Mouse (Mus musculus) kidney, adult 11 months (tissue): ENCODE measurements around the gene Pdzd2.
A peak's percentile ranks its signal among the peaks of the same experiment; 100 is the strongest.

Experiments
- DNase-seq: peaks from one replicate; pipeline ENCODE4 v3.0.0; 2022

Pdzd2 gene

DNA sequence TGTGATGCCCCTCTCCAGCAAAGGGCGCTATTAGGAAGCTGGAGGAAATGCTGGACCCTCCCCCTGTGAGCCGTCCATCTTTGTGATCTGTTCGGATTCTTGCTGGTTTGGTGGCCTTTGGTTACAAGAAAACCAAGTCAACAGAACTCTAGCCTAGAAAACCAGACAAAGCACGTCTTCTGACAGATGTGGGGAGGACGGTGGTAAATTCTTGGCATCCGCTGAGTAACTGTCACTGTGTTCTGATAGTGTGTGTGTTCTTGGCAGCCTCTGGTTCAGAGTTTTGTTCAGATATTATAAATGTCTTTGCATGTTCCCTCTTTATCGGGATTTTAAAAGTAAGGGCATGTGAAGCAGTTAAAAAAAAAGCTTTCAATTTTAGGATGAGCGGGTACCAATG is 274.0 kb downstream of the Pdzd2 start:
- DNase-seq = no peak

DNA sequence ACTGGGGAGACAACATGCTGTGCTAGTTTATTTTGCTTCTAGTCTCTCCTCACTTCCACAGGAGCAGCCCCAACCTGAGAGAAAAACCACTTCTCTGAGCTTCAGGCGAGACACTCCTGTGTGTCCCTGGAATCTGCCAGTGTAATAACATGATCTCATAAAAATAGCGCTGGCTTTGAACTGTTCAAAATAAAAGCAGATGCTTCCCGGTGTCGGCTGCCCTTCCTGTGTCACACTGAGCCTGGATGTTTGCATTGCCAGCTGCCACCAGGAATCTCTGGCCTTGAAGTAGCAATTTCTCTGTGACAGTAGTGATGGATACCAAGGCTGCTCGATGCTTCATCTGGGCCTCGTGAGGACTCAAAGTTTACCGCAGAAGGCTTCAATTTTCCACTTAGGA is 282.9 kb downstream of the Pdzd2 start:
- peak; percentile 28 for DNase-seq

DNA sequence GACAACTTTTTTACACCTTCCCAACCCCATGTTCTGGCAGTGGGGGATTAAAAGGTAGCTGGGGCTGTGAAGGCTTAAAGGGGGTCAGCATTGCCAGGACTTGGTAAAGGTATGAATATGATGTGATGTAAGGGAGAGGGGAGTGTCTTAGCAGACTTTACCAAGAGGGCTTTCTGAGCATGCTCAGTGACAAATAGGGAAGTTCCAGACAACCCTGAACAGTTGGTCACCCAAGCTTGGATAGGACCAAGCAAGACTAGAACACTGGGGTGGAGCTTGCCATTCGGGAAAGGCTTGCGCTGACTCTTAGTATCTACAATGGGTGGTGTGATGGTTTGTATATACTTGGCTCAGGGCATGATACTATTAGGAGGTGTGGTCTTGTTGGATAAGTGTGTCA is 286.4 kb downstream of the Pdzd2 start:
- DNase-seq = no peak

DNA sequence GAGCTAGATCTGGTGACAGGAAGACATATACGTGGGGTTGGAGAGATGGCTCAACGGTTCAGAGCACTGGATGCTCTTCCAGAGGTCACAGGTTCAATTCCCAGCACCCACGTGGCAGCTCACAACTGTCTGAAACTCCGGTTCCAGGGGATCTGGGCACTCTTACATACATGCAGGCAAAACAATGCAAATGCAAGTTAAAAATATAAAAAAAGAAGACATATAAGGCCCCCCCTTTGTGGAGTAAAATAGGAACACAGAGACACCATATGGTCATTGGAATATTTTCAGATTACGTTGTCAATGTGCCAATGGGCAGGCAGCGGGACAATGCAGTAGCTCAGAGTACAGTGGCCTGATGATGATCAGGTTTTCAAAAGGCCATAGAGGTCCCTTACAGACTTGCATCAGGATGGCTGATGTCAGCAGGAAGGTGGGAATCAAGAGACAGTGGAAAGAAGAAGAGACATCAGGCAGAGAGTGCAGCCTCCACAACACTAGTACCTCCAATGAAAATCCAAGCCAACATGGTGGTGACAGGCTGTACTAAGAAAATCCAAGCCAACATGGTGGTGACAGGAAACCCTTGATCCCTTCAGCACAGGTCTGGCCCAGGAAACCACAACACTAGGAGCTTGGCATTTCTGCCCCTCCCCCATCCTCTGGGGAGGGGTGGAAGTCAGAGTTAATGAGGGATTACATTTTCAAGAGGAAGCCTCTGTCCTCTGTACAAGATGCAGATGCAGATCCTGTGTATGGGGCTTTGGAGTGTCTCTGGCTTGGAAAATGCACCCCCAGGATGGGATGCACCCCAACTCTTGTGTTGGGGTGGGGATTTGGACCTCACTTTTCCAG is 287.4 kb downstream of the Pdzd2 start:
- no peak for DNase-seq

DNA sequence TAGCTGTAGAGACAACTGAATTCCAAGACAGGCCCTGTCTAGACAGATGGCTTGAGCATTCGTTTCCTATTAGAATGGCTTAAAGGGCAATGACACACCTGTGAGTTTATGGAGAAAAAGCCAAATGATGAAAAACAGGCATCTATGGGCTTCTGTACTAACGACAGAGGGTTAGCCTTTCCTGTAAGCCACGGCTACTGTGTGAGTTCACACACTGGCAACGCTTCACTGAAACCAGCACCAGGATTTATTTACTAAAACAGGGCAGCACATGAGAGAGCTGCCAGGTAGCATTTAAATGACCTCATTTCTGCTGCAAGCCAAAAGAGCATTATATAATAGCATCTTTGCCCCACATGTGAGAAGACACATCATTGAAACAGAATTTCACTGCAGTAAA is 288.3 kb downstream of the Pdzd2 start:
- DNase-seq = peak; percentile 69

DNA sequence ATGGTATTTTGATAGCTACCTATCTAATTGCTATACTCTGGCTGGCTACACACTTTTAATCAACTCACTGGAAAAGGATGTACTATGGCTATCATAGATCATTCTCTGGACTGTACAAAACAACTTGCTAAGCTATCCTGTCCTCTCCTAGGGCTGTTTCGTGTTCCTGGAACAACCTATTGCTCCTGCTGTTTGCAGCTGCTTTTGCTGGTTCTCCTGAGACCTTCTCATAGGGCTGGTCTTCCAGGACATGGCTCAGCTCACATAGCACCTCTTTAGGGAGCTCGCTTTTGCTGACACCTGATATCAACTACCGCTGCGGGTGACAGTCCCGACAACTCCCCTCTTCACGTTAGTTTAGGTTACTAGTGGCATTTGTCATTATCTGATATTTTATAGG is 288.9 kb downstream of the Pdzd2 start:
- DNase-seq = no peak

DNA sequence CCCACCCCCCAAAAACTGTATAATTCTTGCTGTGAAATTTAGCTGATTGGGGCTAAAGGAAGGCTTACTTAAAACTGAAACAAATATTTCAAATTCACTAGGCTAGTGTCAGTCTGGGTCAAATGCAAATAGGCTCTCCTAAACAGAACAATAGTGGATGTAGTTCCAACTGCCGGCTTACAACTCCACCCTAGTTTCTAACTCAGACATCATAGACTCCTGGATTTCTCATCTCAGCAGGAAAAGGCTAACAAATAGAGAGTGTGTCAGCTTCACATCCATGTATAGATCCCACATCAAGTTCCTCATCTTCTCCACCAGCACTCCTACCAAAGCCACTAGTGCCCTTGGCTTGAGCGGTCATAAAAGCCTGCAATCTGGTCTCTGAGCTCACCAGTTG is 290.4 kb downstream of the Pdzd2 start:
- DNase-seq = no peak

DNA sequence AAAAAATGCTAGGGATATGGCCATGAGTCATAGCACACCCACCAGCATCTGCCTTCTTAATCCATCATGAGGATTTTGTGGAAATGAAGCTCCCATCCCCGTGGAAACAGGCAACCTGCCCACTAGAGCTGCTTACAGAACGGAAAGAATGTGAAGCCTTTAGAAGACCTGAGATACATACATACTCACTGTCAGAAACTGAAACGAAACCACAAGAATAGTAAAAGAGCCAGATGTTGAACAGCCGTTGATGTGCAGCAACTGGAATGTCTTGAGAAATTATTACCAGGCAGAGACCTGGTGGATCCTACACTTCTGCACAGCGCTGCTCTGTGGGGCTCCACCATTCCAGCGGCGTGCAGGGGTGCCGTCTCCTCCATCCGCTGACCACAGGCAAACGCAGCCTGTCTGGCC is 292.7 kb downstream of the Pdzd2 start:
- no peak for DNase-seq

DNA sequence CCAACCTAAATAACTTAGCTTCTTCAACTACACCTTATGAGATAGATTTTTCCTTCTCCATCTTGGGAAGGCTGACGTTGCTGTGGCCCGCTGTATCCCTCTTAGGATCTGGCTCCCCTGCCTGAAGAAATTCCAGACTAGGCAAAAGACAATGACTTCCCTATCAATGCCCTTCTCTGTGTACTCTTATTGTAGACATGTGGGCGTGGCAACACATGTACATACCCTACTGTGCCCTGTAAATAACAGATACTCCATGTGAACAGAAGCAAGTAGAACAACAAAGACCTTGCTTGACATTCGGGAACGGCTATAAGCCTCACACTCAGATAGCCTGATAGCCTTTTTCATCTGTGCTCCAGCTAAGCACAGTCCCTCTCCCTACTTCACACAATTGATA is 295.2 kb downstream of the Pdzd2 start:
- DNase-seq = no peak

DNA sequence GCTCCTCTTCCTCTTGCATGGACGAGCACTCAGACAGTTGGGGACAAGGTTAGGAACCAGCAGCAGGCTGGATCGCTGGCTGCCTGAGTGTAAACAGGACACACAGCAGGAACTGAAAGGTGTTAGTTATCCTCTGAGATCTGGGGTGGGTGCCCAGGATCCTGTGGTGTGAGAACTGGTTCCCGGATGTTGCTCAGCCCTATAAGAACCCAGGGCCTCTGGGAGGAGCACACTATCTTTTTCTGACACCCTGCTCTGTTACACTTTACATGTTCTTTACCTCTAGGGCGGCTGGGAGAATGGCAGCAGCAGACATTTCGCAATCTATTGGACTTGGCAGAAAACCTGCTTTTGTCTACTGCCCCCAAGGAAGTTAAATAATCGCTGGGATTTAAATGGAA is 300.4 kb downstream of the Pdzd2 start:
- no peak for DNase-seq

DNA sequence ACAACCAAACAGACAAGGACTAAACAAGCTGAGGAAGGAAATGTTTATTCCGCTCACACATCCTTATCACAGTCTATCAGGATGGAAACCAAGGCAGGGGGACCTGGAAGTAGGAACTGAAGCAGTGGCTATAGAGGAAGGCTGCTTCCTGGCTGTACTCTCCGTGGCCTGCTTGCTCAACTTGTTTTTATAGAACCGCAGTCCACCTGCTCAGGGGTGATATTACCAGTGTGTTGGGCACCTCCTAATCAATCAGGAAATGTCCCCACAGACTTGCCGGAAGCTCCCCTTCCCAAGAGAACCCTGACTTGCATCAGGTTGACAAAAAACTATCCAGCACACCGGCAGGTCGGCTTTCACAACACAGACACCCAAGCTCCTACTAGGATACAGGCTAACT is 301.0 kb downstream of the Pdzd2 start:
- DNase-seq = no peak

DNA sequence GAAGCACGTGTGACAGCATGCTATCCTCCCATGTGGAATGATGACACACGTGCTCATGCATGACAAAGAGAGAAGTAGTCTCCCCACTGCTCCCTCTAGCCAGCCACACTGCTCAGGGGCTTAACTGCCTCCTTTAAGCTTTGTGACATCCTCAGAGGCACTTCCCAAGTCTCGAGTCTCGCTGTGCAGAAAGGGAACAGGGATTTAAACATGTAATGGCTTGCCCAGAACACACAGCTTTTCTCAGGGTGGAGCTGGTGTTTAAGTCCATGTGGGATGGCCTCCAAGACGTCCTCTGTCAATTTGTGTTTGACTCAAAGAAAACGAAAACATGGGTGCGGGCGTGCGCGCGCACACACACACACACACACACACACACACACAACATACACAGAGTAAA is 301.6 kb downstream of the Pdzd2 start:
- DNase-seq = no peak

DNA sequence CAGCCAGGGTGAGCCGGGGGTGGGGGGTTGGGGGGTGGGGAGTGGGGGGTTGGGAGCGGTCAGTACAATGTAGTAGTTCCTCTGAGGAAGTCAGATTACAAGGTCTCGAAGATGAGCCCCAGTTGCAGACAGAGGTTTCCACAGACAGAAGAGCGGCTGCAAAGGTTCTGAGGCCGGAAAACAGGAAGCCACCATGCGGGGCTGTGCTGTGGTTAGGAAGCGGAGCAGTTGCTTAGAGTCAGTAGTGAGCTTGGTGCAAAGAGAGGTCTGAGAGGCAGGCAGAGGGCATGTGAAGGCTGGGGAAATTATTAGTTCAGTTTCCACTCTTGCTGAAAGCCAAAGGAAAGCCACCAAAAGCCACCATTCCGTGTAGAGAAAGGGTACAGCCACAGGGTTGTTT is 303.8 kb downstream of the Pdzd2 start:
- no peak for DNase-seq

DNA sequence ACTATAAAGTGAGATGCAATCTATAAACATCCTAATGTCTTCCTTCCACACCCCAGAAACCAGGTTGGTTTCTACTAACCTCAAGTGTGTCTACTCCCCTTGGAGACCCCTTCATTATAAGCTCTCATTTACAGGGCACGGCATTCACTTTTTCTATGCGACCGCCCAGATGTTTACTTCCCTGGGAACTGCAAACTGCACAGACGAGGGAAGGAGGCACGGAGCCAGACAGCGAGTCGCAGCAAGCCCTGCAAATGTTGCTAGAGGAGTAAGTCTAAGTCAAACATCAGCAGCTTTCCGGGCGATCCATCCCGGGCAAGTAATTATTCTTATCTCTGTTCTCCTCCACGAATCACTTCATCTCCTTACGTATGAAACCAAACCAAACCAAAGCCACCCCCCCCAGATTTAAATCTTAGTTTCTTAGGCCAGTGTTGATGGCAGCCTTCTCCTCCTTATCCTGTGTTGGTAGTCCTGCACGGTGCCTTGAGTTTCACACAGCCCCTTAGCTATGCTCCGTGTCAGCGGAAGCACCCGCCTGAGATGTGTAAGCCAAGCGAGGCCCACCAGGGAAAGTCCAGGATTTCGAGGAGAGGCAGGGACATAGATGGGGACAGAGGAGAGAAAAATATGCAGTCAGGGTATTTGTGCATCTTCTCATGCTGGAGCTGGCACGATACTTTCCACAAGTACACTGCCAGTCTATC is 305.7 kb downstream of the Pdzd2 start:
- no peak for DNase-seq

DNA sequence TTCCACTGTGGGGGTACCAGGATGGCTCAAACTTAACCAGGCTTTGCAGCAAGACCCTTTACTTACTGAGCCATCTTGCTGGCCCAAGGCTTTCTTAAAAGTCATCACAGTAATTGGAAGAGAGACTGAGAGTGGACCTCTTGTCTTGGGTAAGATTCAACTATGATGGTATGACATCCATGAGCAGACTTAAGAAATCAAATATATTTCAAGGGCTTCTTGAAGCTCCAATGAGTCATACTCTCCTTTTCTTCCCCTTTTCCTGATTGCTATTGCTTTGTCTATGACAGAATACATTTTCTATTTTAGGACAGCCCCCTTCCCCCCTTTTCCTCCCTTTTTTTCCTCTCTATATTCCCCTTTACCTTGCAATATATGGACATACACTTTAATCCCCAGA is 306.8 kb downstream of the Pdzd2 start:
- DNase-seq = no peak

DNA sequence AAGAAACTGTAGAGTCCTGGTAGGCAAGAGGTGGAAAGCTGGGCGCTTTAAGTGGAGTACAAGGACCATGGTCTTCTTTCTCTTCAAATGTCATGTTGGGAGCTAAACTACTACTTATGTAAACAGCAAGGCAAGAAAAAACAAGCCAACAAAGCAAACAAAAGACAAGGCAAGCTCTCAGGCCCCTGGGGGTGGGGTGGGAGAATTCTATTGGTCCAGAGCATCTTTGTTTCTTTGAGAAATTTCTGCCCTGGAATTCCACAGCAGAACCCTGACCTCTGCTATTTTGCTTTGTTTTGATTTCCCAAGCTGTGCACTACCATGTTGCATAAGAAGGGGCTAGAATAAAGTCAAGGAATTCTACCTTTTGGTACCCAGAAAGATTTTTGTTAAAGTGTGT is 307.4 kb downstream of the Pdzd2 start:
- DNase-seq = no peak

DNA sequence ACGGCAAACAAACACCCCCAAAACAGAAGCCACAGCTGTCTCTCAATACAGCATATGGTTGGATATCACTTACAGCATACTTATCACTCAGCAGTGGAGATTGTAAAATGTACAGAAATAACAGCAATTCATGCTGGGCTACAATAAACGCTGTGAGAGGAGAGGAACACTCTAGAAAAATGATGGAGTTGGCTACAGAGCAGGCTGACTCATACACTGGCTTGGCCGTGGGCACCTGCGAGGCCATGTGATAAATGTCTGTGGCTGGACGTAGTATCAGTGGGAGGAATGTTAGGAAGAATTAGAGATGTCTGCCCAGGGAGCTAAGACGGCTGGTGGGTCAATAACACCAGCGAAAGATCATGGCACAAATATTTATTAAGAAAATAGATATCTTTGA is 308.0 kb downstream of the Pdzd2 start:
- no peak for DNase-seq

DNA sequence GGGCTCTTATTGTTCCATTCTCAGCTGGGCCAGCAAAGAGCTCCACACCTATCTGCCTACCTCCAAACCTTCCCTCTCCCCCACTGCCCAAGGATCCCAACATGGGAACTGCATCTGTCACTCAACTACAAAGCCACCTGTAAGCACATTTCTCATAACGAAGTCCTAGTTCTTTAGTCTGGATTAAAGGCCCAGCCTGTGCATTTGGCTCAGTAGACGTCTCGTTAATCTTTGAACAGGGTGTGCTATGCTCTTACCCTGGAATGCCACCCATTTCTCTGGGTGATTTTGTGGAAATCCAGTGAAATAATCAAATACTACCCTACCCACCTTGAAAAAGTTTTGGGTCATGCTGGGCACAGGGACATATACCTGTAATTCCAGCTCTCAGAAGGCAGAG is 308.5 kb downstream of the Pdzd2 start:
- DNase-seq = peak; percentile 28

DNA sequence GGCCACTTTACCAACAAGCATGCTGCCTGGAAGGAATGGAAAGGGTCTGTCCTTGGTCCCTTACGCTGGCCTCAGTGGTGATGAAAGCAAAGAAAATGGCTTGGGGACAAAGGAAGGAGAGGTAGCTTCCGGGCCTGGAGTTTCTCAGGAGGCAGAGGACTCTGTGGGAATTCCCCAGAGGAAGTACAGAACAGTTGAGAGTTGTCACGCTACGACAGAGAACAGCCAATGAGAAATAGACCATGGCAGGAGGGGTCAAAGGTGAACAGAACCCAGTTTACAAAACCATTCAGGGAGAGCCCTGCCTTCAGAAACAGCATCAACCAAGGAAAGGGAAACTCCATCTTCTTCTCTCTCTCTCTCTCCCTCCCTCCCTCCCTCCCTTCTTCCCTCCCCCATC is 309.1 kb downstream of the Pdzd2 start:
- DNase-seq = no peak

DNA sequence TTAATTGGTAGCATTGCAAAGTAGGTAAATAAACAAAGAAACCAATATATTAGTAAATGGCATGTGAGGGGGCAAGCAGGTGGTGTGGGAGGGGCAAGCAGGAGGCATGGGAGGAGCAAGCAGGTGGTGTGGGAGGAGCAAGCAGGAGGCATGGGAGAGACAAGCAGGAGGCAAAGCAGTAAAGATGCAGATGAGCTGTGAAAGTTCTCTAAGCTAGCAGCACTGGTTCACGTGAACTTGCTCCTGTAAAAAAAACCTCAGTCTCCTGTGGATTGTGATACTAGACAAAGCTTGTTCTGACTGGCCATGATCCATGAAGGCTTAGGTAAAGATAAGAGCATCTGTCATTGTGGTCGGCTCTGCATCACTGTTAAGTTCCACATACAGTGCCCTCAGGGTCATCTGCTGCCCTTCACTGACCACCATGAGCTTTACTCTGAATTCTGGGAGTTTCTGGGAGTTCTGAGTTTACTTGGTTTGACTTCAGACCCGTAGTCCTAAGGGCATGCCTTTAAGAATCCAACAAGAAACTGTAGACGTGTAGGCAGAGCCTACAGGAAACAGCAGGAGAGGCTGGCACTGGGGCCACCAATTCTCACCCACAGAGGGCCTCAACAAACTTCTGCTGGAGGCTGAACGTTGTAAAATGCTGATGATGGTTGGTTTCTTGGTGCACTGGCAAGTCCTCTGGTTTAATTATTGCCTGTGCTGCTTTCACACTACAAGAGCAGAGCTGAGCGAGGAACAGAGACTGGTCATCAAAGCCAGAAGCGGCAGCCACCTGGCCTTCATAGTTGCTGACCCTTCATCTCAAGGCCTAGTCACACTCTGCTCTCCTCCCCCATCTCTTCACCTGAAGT is 309.9 kb downstream of the Pdzd2 start:
- DNase-seq = peak; percentile 66

DNA sequence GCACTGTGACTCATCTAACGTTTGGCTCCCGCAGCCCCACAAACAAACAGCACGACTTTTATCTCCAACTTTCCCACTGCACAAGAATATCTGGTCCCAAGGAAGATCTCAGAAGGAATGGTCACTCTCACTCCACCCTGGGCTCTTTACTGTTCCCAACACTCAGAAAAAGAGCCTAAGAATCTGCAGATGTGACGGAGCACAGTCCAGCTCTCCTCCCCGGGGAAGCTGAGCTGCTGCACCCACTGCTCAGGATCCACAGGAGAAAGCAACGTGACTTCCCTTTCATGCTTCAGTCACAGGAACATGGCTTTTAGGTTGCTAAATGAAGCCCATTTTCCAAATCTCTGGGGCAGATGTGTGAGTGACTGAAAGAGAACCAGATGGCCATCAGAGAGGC is 311.9 kb downstream of the Pdzd2 start:
- no peak for DNase-seq

DNA sequence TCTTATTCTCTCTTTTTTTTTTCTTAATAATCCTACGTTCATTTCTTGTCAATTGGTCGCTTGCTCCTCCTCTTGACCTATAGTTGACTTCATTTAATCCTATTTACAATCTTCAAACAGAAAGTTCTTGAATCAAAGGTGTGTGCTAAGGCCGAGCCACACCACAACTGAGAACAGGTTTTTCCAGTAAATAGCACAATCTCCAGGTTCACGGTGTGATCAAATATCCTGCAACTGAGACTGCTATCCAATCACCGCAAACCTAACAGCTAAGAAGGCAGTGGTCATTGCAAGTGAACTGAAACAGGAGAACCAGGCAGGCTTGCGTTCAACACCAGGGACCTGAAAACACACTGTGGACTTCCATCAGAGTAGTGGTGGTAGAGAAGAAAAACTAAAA is 313.4 kb downstream of the Pdzd2 start:
- DNase-seq = no peak

DNA sequence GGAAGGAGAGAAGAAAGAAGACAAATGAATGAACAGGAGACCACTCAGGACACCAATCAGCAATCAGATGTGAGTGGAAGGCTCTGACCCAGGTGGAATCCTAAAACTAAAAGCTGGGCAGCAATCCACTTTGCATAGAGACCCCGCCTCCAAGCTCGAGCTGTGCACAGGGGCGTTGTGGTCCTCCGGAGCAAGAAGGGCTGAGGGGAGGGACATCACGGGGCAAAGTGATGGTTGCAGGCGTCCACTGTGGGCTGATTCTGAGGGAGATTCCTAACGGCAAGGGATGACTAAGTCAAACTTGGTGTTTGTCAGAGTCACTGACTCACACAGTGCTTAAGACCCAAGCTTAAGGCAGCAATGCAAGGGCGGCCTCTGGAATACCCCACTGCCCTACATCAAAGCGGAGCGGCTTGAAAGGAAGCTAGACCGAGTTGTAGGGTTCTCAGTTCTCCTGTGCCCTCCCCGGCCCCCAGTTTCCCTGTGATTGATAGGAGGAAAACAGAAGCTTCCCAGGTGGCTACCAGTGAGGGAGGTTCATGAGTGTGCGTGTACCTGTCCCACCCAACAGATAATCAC is 314.6 kb downstream of the Pdzd2 start:
- no peak for DNase-seq
